Mouse (Mus musculus) inflammation-experienced regulatory T-cells, adult 16 weeks (primary cell): Measurements from ENCODE around the gene Olfr746. TPM values are rescaled to one million over a fixed set of nuclear protein-coding genes. Genes with fewer than 3 reads are reported as not detected.

Experiments used
- polyA plus RNA-seq: library from polyadenylated mRNA; unstranded; fragments of 100-300 nt; shearing (Covaris generic); gene quantifications from one replicate; pipeline ENCODE4 v1.2.1, GENCODE M21; 2017

Olfr746 gene
- not detected for polyA plus RNA-seq

DNA sequence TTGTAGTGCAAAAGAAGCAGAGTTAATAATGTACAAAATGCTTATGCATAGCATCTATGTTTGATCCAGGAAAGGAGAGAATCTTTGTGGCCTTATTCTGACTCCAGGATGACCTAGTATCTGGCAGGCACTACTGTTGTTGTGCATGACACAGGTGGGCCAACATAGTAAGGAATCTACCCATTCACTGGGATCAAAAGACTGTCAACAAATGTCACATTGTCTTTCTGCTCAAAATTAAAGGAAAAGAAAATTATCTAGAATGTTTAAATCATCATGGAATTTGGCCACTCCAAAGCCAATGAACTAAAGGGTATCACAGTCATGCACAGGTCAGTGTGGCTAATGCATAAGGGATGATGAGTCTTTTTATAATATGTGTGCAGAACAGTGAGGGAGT is at the start of gene Olfr746:
Gene Olfr746 (plus strand): TSS at position 301 of the 400 bp plus-strand sequence.

DNA sequence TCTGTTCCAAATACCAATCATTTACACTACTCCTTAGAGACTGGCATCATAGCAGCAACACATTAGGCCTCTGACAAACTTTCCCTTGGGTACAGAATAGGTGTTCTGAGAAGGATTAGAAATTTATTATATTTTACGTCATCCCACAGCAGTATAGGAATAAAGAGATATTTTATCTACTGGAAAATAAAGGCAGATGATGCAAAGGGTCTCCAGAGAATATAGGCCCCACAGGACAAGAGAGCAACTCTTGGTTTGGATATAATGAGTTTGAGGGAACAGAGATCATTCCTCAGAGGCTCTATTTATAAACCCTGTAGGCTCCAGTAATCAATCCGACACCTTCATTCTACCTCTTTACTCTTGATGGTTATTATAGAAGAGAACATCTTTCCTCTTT is 32.3 kb upstream of the Olfr746 start, which contains the start of gene Olfr744:
Gene Olfr744 (plus strand): TSS at position 301 of the 400 bp plus-strand sequence.

DNA sequence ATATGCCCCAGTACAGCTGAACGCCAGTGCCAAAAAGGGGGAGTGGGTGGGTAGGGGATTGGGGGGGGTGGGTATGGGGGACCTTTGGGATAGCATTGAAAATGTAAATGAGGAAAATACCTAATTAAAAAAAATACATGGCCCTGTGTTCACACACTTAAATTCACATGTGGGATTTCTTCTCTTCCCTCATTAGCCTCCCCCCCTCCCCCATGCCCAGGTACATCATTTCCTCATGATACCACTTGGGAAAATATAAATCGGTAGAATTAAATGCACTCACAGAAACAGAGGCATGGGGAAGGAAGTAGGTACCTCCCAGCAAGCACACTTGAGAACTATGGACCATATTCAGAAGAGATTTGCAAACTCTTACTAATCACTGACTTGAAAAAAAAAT is 7.8 kb upstream of the Olfr746 start, which contains the start of gene Olfr745:
Gene Olfr745 (plus strand): TSS at position 301 of the 400 bp plus-strand sequence.

DNA sequence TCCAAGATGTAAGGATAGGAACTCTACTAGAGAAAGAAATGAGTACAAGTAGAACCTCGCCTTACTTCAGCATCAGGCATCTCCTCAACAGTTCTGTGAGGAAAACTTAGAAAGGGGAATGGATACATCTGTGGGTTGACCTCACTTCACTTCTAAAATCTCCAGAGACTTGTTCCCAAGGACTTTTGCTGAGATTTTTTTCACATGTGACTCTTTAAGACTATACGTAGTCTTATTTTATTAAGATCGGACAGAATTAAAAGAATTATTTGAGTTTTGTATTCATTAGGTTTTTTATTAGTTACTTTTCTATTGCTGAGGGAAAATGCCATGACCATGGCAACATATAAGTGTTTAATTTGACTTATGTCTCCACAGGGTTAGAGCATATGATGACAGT is 46.2 kb downstream of the Olfr746 start, which contains the start of gene Olfr747:
Gene Olfr747 (minus strand): TSS at position 101 of the 400 bp plus-strand sequence.

Other genes with a start within 250 kb of the Olfr746 start
- gene Olfr738, start 239.5 kb upstream of the Olfr746 start, polyA plus RNA-seq, result not detected
- not detected for gene Olfr739, start 228.5 kb upstream of the Olfr746 start, polyA plus RNA-seq
- not detected for gene Olfr740, start 201.5 kb upstream of the Olfr746 start, polyA plus RNA-seq
- not detected for gene Olfr741, start 174.3 kb upstream of the Olfr746 start, polyA plus RNA-seq
- gene Olfr742, start 143.5 kb upstream of the Olfr746 start, polyA plus RNA-seq, result not detected
- not detected for gene Olfr743, start 125.2 kb upstream of the Olfr746 start, polyA plus RNA-seq
- not detected for gene Olfr744, start 32.2 kb upstream of the Olfr746 start, polyA plus RNA-seq
- not detected for gene Olfr745, start 7.7 kb upstream of the Olfr746 start, polyA plus RNA-seq
- gene Olfr747, start 46.1 kb downstream of the Olfr746 start, polyA plus RNA-seq, result not detected
- not detected for gene Olfr748, start 60.3 kb downstream of the Olfr746 start, polyA plus RNA-seq
- gene Olfr749, start 98.0 kb downstream of the Olfr746 start, polyA plus RNA-seq, result not detected
- gene Ttc5, start 138.4 kb downstream of the Olfr746 start, polyA plus RNA-seq, result 141 TPM
- gene Ccnb1ip1, start 160.6 kb downstream of the Olfr746 start, polyA plus RNA-seq, result not detected
- 77.0 TPM for gene Parp2, start 160.8 kb downstream of the Olfr746 start, polyA plus RNA-seq
- 26.3 TPM for gene Tep1, start 223.5 kb downstream of the Olfr746 start, polyA plus RNA-seq